ENCODE assay signal across 21 mouse cellular contexts in the genomic region with DNA sequence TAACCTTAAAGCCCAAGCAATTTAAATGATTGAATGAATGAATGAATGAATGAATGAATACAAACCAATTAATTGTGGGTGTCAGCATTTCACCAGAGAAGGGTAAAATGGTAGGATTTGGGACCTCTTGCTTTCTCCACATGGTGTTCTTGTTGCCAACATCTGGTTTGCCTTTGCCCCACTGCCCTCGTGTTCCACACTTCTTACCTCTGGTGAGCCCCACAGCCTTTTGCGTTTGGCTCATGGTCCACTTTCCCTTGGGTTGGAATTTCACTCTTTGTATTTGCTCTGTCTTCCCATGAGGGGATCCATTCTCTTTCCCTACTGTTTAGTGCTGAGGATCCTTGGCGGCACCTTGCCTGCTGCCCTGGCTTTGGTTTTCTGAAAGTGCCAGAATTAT.
A peak's percentile ranks its signal among the peaks of the same experiment; 100 is the strongest.
DNase-seq lines count a peak whose midpoint lies in the region; ATAC-seq lines count a peak whose summit lies in the region.
"Had no signal": no experiment of that assay in that cellular context is flagged by ENCODE, and none has a peak within 500 bp of the region (broad histone marks: within the 10 kb centered on the region; RNA-seq: fewer than 3 reads in every experiment).

No protein-coding gene starts in this region.

- H3K4me1 ChIP-seq in liver, embryonic 15.5 days (replicated peaks), result peaks cover 98% of the 10 kb centered on the region
- H3K4me1 ChIP-seq in hindbrain, embryonic 14.5 days (replicated peaks; ENCODE audit: control insufficient read depth, insufficient read depth, low read length), result no peaks in the 10 kb centered on the region; the same call in 1 of the 2 replicates

- ATAC-seq in liver, embryonic 15.5 days (ENCODE audit: insufficient read depth), result no peak
- no peak for ATAC-seq in hindbrain, embryonic 14.5 days (ENCODE audit: low FRiP score)
- ATAC-seq: forebrain, embryonic 14.5 days had no signal

- H3K9ac ChIP-seq in liver, embryonic 15.5 days, result no peak overlapping the region
- no peak overlapping the region for H3K9ac ChIP-seq in hindbrain, embryonic 14.5 days
- H3K9ac ChIP-seq: embryonic facial prominence, embryonic 15.5 days; heart, embryonic 13.5 days; hindbrain, embryonic 12.5 days had no signal

- peak overlapping the region; percentile 83 for H3K27ac ChIP-seq in liver, embryonic 15.5 days (replicated peaks)
- H3K27ac ChIP-seq in hindbrain, embryonic 14.5 days, result no peak overlapping the region
- H3K27ac ChIP-seq: embryonic facial prominence, embryonic 15.5 days; hindbrain, embryonic 12.5 days had no signal

- H3K36me3 ChIP-seq in liver, embryonic 15.5 days (replicated peaks), result no peaks in the 10 kb centered on the region
- no peaks in the 10 kb centered on the region for H3K36me3 ChIP-seq in hindbrain, embryonic 14.5 days (replicated peaks; ENCODE audit: control insufficient read depth, insufficient read depth)
- H3K36me3 ChIP-seq: embryonic facial prominence, embryonic 15.5 days; heart, embryonic 13.5 days; hindbrain, embryonic 12.5 days had no signal

- no peak overlapping the region for H3K4me2 ChIP-seq in liver, embryonic 15.5 days
- no peak overlapping the region for H3K4me2 ChIP-seq in hindbrain, embryonic 14.5 days (replicated peaks)
- H3K4me2 ChIP-seq: embryonic facial prominence, embryonic 15.5 days; heart, embryonic 13.5 days; hindbrain, embryonic 12.5 days had no signal

- WGBS in liver, embryonic 15.5 days (ENCODE audit: insufficient replicate concordance), result 71% methylated on average over 3 of the region's 3 CpGs
- WGBS in hindbrain, embryonic 14.5 days, result 73% methylated on average over 3 of the region's 3 CpGs

- no peaks in the 10 kb centered on the region for H3K9me3 ChIP-seq in liver, embryonic 15.5 days (replicated peaks)
- H3K9me3 ChIP-seq in hindbrain, embryonic 14.5 days (ENCODE audit: control insufficient read depth, low read length), result no peaks in the 10 kb centered on the region
- H3K9me3 ChIP-seq: embryonic facial prominence, embryonic 15.5 days; heart, embryonic 13.5 days; hindbrain, embryonic 12.5 days had no signal

- H3K27me3 ChIP-seq in liver, embryonic 15.5 days, result no peaks in the 10 kb centered on the region
- no peaks in the 10 kb centered on the region for H3K27me3 ChIP-seq in hindbrain, embryonic 14.5 days (ENCODE audit: control insufficient read depth, insufficient read depth, low read length)
- H3K27me3 ChIP-seq: embryonic facial prominence, embryonic 15.5 days; heart, embryonic 13.5 days; hindbrain, embryonic 12.5 days had no signal

- no peak overlapping the region for H3K4me3 ChIP-seq in liver, embryonic 15.5 days (replicated peaks)
- H3K4me3 ChIP-seq in hindbrain, embryonic 14.5 days (replicated peaks; ENCODE audit: low read length), result no peak overlapping the region
- H3K4me3 ChIP-seq: embryonic facial prominence, embryonic 15.5 days; heart, embryonic 13.5 days; hindbrain, embryonic 12.5 days had no signal

- DNase-seq in adrenal gland, postnatal 10 days, result peak; percentile 63
- no peak for DNase-seq in adrenal gland, postnatal 25 days
- peak; percentile 72 for DNase-seq in kidney, adult 9 months
- DNase-seq in kidney, postnatal 14 days, result no peak
- DNase-seq in adipocyte (ENCODE audit: low spot score), result peak; percentile 75
- DNase-seq in layer of hippocampus, postnatal 14 days (ENCODE audit: low spot score in 2 of 2), result no peak
- DNase-seq in hindbrain, embryonic 14.5 days (ENCODE audit: low spot score), result no peak
- DNase-seq: cerebellum, adult 9-10 months; gastrocnemius, postnatal 10 days; heart, adult 11 months; heart, postnatal 14 days; lung, adult 2 months; lung, postnatal 14 days; midbrain, embryonic 14.5 days; right cerebral cortex, postnatal 14 days; spleen, adult 18-20 months had no signal

Comparison
In these comparisons a context has a peak if more than half of its experiments do, and no peak if none do; other contexts are left out.
1. DNase-seq: peak in adrenal gland, postnatal 10 days (single experiment), kidney, adult 9 months (single experiment) and adipocyte (single experiment); none in adrenal gland, postnatal 25 days (single experiment), kidney, postnatal 14 days (single experiment), layer of hippocampus, postnatal 14 days (0 of 2) and hindbrain, embryonic 14.5 days (single experiment).